Mouse (Mus musculus): ENCODE data around the gene Vmn2r48. TPM values are rescaled to one million over a fixed set of nuclear protein-coding genes. Genes with fewer than 3 reads are reported as not detected.
"Not testable (repeated sequence)": the region's sequence is repeated elsewhere in the genome, so short reads cannot be mapped to it uniquely, and the experiment has no call there.

Vmn2r48 gene
- not detected for total RNA-seq (2021)
- long read RNA-seq, experiment 1 = 0 reads
- long read RNA-seq, experiment 2 = 0 reads

GRCm38 (mm10) chr7:9953485-9953884 is at the start of gene Vmn2r48:
TSS of gene Vmn2r48 (minus strand) at chr7:9953585.
- not testable (repeated sequence) for DNase-seq

- not testable (repeated sequence) for DNase-seq
Observed at GRCm38 (mm10) chr7:9992157-9992556, 38.8 kb upstream of the Vmn2r48 start, which contains the start of gene Vmn2r49. TSS of gene Vmn2r49 (minus strand) at chr7:9992257.

Other genes starting within 250 kb of the Vmn2r48 start
- not detected for gene Vmn2r46, start 183.0 kb downstream of the Vmn2r48 start, total RNA-seq (2021)
- gene Vmn2r47, start 112.3 kb downstream of the Vmn2r48 start, total RNA-seq (2021) = not detected
- gene Vmn2r49, start 38.7 kb upstream of the Vmn2r48 start, total RNA-seq (2021) = not detected
- not detected for gene Vmn2r50, start 99.7 kb upstream of the Vmn2r48 start, total RNA-seq (2021)
- gene Vmn2r51, start 152.2 kb upstream of the Vmn2r48 start, total RNA-seq (2021) = not detected
- gene Vmn2r52, start 223.0 kb upstream of the Vmn2r48 start, total RNA-seq (2021) = not detected

Measured in gastrocnemius, postnatal 10 days (tissue).